Mouse (Mus musculus) midbrain, embryonic 10.5 days (tissue): ENCODE measurements at regions not wholly inside any gene's neighbourhood (a gene's known extent, or its start where the extent isn't known, plus 50 kb on each side); places are given as distances from the start of the nearest gene placed in this dataset.

ENCODE experiments used
- DNase-seq: peaks from one replicate; pipeline ENCODE4 v3.0.0-alpha.2; 2017; ENCODE audit warnings: low spot score
- H3K27ac ChIP-seq: fragments of 300-500 bp; sonication (generic); replicated peaks from 2 replicates; pipeline ENCODE4 v1.5.1; 2016; ENCODE audit warnings: mild to moderate bottlenecking
- H3K27me3 ChIP-seq: fragments of 300-500 bp; sonication (generic); 2 replicates; pipeline ENCODE4 v1.6.1; 2016; ENCODE audit warnings: low read depth, mild to moderate bottlenecking; ENCODE audit not compliant: poor library complexity, severe bottlenecking
- H3K36me3 ChIP-seq: fragments of 300-500 bp; sonication (generic); 2 replicates; pipeline ENCODE4 v1.6.1; 2016; ENCODE audit warnings: mild to moderate bottlenecking, moderate library complexity
- H3K4me1 ChIP-seq: fragments of 300-500 bp; sonication (generic); 2 replicates; pipeline ENCODE4 v1.6.1; 2016
- H3K4me3 ChIP-seq: fragments of 300-500 bp; sonication (generic); 2 replicates; pipeline ENCODE4 v1.5.1; 2016; ENCODE audit warnings: mild to moderate bottlenecking, moderate library complexity
- H3K9me3 ChIP-seq: fragments of 300-500 bp; sonication (generic); replicated peaks from 2 replicates; pipeline ENCODE4 v1.6.1; 2016; ENCODE audit warnings: mild to moderate bottlenecking
- WGBS: fragments of 180-500 bp; shearing (Covaris S2); methylation state at CpG from one replicate; pipeline ENCODE4 v1.1.7; 2016; 5-methylcytosine and 5-hydroxymethylcytosine counted together

DNA sequence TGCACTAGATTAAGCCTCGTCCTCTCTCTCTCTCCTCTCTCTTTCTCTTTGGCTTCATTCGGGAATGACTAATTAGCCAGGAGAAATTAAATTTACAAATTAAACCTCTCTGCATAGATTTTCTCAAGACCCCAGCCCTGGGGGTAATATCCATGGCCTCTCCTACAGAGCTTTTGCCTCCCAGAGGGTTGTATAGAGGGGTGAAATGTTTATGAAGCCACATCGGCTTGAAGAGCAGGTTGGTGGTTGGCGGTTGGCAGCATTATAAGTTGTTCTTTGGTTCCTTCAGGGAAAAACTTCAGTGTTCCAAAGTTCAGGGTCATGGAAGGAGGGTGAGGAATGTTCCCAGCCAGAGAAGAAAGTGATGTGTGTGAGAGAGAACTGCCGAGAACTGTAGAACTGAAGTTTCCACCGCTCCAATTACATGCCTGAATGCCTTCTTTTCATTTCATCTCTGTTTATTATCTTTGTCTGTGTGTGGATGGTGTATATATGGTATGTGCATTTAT lies 97.4 kb upstream of the Adgrf1 start:
- no peaks in the 10 kb centered on the region for H3K4me1 ChIP-seq
- no peak overlapping the region for H3K27ac ChIP-seq
- 84% methylated on average over 6 of the region's 6 CpGs for WGBS
- H3K9me3 ChIP-seq = no peaks in the 10 kb centered on the region
- DNase-seq = no peak
- H3K36me3 ChIP-seq = no peaks in the 10 kb centered on the region
- no peak overlapping the region for H3K4me3 ChIP-seq
- no peaks in the 10 kb centered on the region for H3K27me3 ChIP-seq

DNA sequence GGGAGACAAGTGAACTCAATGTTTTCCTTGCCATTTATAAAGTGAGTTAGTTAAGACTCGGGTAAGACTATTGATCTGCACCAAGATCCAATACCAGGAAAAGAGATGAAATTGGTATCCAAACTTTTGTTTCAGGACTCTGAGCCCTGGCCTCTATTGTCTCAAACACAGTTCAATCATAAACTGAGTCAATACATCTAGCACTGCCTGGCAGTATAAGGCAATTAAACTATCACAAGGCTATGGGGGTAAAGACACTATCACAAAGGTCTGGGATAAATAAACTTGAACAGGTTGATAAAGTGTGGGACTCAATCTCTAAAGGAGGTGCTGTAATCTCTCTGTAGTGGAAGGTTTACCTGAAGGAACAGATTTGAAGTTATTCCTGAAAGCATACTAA lies 95.3 kb upstream of the Adgrf1 start:
- H3K4me1 ChIP-seq = no peaks in the 10 kb centered on the region
- no peak overlapping the region for H3K4me3 ChIP-seq
- H3K27me3 ChIP-seq = no peaks in the 10 kb centered on the region
- H3K9me3 ChIP-seq = no peaks in the 10 kb centered on the region
- no peak overlapping the region for H3K27ac ChIP-seq
- no peak for DNase-seq
- WGBS = 89% methylated on average over 1 of the region's 1 CpGs
- no peaks in the 10 kb centered on the region for H3K36me3 ChIP-seq

DNA sequence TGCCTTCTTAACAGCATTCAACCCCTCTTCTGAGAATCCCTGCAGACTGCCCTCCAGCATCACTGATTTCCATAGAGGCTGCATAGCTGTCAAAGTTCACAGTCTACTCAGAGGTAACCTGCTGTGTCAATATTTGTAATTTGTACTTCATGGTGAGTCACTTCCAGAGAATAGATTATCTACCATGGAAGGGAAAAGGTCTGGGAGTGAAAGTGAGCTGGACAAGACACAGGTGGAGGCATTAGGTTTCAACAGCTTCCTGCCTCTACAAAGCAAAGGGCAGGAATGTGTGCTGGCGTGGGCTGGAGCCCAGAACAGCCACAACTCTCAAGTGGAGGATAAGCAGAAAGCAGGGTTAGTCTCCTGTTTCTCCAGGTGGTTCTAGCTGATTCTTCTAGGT lies 92.9 kb upstream of the Adgrf1 start:
- 62% methylated on average over 1 of the region's 1 CpGs for WGBS
- H3K27me3 ChIP-seq = no peaks in the 10 kb centered on the region

DNA sequence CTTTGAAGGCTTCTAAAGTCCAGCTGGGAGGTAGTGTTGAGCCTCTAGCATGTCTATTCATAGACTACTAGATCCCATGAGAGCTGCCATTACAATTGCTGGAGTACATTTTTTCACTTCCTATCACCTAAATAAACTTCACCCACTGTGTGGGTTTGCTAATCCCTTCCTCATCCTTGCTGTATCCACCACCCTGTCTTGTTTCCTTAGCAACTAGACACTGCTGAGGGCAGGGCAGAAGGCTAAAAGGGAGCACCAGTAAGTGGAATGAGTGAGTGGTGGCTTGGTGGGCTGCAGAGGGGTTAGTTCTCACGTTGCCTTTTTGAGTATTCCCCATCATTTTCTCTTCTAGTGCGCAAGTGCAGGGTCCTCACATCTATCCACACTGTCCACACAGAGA lies 80.1 kb upstream of the Adgrf1 start:
- Histone ChIP-seq H3K36me3 (no peaks in the 10 kb centered on the region), H3K9me3 (no peaks in the 10 kb centered on the region), H3K27me3 (no peaks in the 10 kb centered on the region), H3K4me3 (no peak overlapping the region), H3K4me1 (peaks cover 3% of the 10 kb centered on the region; the same call in 1 of the 2 replicates), H3K27ac (no peak overlapping the region)
- WGBS = 69% methylated on average over 2 of the region's 2 CpGs
- no peak for DNase-seq

More for the DNA sequence above, 92.9 kb upstream of the Adgrf1 start:
- Histone ChIP-seq H3K9me3 (no peaks in the 10 kb centered on the region), H3K4me3 (no peak overlapping the region), H3K4me1 (no peaks in the 10 kb centered on the region), H3K36me3 (no peaks in the 10 kb centered on the region), H3K27ac (no peak overlapping the region)
- no peak for DNase-seq

DNA sequence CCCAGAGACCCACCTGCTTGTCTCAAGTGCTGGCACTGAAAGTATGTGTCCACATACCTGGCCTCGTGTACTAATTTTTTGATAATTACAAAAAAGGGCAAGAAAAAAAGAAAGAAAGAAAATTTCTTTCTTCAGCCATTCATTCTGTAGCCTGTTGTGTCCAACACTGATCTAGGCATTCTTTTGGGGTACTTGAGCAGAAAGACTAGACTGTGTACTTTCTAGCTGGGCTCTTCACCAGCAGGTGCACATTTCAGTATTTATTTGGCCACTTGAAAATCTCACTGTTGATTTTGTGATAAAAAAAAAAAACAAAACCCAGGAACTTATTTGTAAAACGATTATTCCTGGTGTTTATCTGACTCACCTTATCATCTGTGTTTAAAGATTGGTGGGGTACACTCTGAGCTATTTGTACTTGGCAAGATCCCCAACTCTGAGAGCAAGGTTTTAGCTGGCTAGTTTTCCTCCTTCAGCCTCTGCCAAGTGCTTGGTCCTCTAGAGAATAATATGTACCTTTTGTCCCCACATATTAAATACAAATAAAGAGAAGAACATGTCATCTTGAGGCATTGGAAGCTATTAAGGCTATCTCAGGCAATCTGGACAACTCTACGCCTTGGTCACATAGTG lies 79.2 kb upstream of the Adgrf1 start:
- no peak overlapping the region for H3K4me3 ChIP-seq
- no peak overlapping the region for H3K27ac ChIP-seq
- no peaks in the 10 kb centered on the region for H3K9me3 ChIP-seq
- no peaks in the 10 kb centered on the region for H3K36me3 ChIP-seq
- 81% methylated on average over 3 of the region's 3 CpGs for WGBS
- H3K27me3 ChIP-seq = no peaks in the 10 kb centered on the region
- peaks cover 3% of the 10 kb centered on the region; the same call in 1 of the 2 replicates for H3K4me1 ChIP-seq
- DNase-seq = no peak

DNA sequence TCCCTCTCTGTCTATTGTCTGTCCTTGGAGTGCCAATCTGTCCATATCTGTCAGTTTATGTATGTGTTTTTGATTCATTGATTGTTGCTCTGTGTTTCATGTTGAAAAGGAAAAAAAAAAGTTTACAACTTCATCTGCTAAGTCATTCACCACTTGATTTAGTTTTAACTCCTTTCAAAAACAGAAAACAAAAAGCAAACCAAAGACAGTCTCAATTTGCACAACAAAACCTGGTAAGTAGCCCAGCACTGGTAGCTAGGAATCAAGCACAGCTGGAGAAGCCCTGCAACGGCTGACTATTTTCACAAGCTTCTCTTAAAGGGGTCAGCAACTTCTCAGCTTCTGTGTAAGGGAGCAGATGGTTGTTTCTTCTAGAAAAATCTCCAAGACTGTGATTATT lies 72.9 kb upstream of the Adgrf1 start:
- Histone ChIP-seq H3K27me3 (no peaks in the 10 kb centered on the region), H3K4me3 (no peak overlapping the region), H3K9me3 (no peaks in the 10 kb centered on the region), H3K4me1 (no peaks in the 10 kb centered on the region), H3K27ac (no peak overlapping the region), H3K36me3 (no peaks in the 10 kb centered on the region)
- no peak for DNase-seq
- 40% methylated on average over 1 of the region's 1 CpGs for WGBS

DNA sequence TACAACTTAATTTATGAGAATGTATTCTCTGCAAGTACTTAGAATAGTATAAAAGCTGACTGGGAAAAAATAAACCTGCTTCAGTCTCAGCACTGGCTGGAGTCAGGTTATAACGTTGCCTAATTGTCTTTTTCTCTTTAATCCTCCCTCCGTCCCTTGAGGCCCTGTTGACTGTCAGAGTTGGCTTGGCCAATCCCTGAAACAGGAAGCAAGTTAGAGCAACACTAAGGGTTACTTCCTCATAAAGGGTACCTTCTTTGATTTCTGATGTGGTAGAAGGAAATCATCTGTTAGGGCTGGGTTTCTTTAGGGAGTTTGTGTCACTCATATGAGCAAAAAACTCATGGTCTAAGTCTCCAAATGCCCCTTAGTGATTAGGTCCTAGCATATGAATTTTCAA lies 69.3 kb upstream of the Adgrf1 start:
- Histone ChIP-seq H3K36me3 (no peaks in the 10 kb centered on the region), H3K4me1 (no peaks in the 10 kb centered on the region), H3K9me3 (no peaks in the 10 kb centered on the region), H3K4me3 (no peak overlapping the region), H3K27me3 (no peaks in the 10 kb centered on the region), H3K27ac (no peak overlapping the region)
- WGBS = 72% methylated on average over 2 of the region's 2 CpGs
- DNase-seq = no peak

DNA sequence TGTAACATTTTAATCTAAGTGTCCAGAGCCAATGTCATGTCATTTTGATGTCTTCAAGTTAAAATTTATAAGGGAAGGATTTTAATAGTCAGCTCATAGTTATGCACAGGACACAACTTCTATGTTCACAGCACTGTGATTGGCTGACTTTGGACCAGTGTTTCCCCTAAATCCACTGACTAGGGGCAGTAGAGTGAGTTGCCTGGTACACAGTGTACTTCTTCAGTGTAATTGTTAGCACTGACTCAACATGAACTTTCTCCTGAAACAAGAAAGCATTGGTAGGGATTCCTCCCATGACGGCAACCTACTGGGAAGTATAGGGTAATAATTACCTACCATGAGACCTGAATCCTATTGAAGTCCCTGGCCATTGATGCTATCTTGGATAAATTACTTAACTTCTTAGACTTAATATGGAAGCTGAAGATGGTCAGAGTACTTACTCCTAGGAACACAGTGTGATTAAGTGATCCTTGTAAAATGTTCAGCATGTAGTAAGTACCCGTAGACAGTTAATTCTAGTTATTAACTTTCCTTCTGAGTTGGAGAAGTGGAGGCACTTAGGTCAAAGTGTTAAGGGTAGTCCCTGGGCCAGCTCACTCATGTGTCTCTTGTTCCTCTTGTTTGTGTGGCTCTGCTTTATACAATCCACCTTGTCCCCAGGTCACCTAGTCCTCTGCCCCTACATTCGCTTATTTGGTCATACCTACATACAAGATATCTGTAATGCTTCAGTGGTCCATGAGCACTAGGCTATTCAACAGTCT lies 63.2 kb upstream of the Adgrf1 start:
- H3K4me1 ChIP-seq = no peaks in the 10 kb centered on the region
- H3K36me3 ChIP-seq = no peaks in the 10 kb centered on the region
- no peaks in the 10 kb centered on the region for H3K9me3 ChIP-seq
- H3K27ac ChIP-seq = no peak overlapping the region
- H3K4me3 ChIP-seq = no peak overlapping the region
- DNase-seq = no peak
- H3K27me3 ChIP-seq = no peaks in the 10 kb centered on the region
- 92% methylated on average over 3 of the region's 3 CpGs for WGBS

DNA sequence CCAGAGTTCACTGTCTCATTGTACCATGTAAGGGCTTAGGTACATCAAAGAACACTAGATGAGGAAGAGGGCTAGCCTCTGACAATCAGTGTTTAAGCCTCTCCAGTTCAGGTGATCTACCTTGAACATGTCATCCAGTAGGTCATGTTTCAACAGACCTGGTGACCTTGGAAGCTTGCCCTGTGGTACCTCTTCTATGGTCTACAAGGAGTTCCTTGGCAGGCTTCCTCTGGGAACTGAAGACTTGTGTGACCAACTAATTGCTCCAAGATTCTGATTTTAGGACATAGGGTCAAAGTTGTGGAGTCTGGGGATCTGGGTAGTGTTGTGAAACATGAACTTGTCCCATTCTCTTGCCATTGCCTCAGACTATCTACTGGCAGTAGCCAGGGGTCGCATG lies 60.4 kb upstream of the Adgrf1 start:
- 93% methylated on average over 1 of the region's 1 CpGs for WGBS
- H3K4me3 ChIP-seq = no peak overlapping the region
- no peaks in the 10 kb centered on the region for H3K36me3 ChIP-seq
- no peaks in the 10 kb centered on the region for H3K4me1 ChIP-seq
- H3K27me3 ChIP-seq = no peaks in the 10 kb centered on the region
- H3K27ac ChIP-seq = no peak overlapping the region
- H3K9me3 ChIP-seq = no peaks in the 10 kb centered on the region
- DNase-seq = no peak

DNA sequence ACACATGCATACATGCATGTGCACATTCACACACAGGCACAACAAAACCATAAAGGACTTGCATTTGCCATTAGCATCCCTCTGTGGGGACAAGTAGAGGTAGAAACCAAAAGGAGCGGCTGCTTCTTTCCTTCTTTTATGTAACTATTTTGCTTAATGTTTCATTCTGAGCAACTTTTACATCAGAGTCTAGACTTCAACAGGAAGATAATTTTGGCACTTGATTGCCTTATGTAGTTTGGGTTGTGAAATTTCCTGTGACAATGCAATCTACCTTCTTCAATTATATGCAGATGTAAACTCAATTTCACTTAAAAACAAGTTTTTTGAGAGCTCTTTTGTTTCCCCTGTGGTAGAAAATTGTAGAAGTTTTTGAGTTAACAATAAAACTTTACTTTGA lies 56.1 kb upstream of the Adgrf1 start:
- no peaks in the 10 kb centered on the region for H3K9me3 ChIP-seq
- H3K27me3 ChIP-seq = no peaks in the 10 kb centered on the region
- no peak overlapping the region for H3K4me3 ChIP-seq
- no peak for DNase-seq
- H3K27ac ChIP-seq = no peak overlapping the region
- H3K4me1 ChIP-seq = no peaks in the 10 kb centered on the region
- no peaks in the 10 kb centered on the region for H3K36me3 ChIP-seq
- WGBS = 96% methylated on average over 1 of the region's 1 CpGs

DNA sequence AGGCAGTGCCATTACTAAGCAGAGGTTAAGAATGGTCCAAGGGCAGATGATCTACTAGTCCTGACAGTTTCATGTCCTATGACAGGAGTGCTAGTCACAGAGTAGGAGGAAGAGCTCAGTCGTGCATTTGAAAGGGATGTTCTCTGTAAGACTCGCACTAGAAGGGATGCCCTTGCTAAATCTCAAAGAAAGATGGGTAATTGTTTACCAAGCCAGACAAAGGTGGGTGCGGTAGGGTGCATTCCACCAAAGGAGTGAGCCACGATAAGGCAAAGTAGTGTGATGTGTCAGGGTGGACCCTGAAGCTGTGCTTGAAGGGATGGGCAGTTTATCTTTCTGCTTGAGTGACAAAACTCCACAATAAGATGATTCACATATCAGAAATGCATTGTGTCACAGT lies 50.5 kb upstream of the Adgrf1 start:
- Histone ChIP-seq H3K9me3 (no peaks in the 10 kb centered on the region), H3K4me3 (no peak overlapping the region), H3K4me1 (no peaks in the 10 kb centered on the region), H3K36me3 (no peaks in the 10 kb centered on the region), H3K27ac (no peak overlapping the region), H3K27me3 (no peaks in the 10 kb centered on the region)
- no peak for DNase-seq
- 83% methylated on average over 4 of the region's 4 CpGs for WGBS
